Mouse (Mus musculus): ENCODE results near the gene Slc7a11.

GRCm38 (mm10) chr3:50260667-50261066 lies 182.7 kb downstream of the Slc7a11 start:
- no peak for TF ChIP-seq CTCF (IDR thresholded peaks at IDR 0.05; ENCODE audit: low read depth)
- TF ChIP-seq EP300 (IDR thresholded peaks at IDR 0.05; ENCODE audit: low read depth), result no peak

All from liver, embryonic 14.5 days (tissue).